Mouse (Mus musculus): ENCODE measurements around the gene Olfr243.
"Not testable (repeated sequence)": the region's sequence is repeated elsewhere in the genome, so short reads cannot be mapped to it uniquely, and the experiment has no call there.

Olfr243 gene

GRCm38 (mm10) chr7:103714371-103714770, at the start of gene Olfr243:
Gene Olfr243, plus strand, starts transcription at chr7:103714671.
- DNase-seq, result no peak

DNA sequence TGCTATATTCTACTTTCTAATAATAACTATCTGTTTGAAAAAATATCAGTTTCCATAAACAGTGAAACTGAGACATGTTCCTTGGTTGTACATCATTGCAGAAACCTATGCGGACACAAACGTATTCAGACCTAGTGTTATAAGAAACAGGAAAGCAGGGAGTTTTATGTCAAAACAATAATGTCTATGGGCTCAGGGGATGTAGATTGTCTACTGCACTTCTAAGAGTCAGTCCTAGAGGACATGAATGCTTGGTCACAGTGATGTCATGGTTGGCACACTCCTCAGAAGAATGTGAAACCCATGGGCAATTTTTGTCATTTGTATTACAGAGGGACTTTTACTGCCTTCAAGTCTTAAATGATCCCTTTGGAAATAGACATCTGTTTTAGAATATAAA, 43.4 kb upstream of the Olfr243 start, which contains the start of gene Olfr624:
Gene Olfr624, minus strand, starts transcription at position 101 of the 400 bp plus-strand sequence.
- DNase-seq, result no peak

- DNase-seq, result no peak
These were observed 32.1 kb upstream of the Olfr243 start, which contains the start of gene Olfr625-ps1 for GRCm38 (mm10) chr7:103682420-103682819. Gene Olfr625-ps1, plus strand, starts transcription at chr7:103682720.

- no peak for DNase-seq
These were observed 15.0 kb upstream of the Olfr243 start for GRCm38 (mm10) chr7:103699469-103699868.

GRCm38 (mm10) chr7:103712024-103712423, 2.4 kb upstream of the Olfr243 start:
- DNase-seq, result no peak

- DNase-seq, result not testable (repeated sequence)
These were observed 1.9 kb downstream of the Olfr243 start for GRCm38 (mm10) chr7:103716398-103716797.

DNA sequence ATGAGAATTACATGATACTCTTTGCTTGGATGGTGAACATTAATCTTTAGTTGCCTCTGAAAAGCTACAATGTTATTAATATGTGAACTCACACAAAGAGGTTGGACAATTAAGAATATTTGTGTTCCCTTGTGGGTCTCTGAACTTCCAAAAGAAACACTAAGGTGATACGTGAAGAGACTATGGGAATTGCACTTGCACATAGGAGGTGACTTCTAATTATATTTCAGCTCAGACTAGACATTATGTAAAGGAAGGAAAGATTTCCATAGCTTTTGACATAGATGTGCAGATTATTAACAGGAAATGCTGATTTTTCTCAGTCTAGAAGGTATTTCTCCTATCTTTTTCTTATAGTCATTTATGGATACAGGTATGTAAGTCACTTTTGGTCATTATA, 15.6 kb downstream of the Olfr243 start, which contains the start of gene Olfr628:
Gene Olfr628, plus strand, starts transcription at position 301 of the 400 bp plus-strand sequence.
- no peak for DNase-seq

GRCm38 (mm10) chr7:103744843-103745242, 30.4 kb downstream of the Olfr243 start, which contains the start of gene Olfr629:
Gene Olfr629, minus strand, starts transcription at chr7:103744943.
- no peak for DNase-seq

- no peak for DNase-seq
These were observed 42.8 kb downstream of the Olfr243 start, which contains the start of gene Olfr630 for GRCm38 (mm10) chr7:103757233-103757632. Gene Olfr630, minus strand, starts transcription at chr7:103757333.

DNA sequence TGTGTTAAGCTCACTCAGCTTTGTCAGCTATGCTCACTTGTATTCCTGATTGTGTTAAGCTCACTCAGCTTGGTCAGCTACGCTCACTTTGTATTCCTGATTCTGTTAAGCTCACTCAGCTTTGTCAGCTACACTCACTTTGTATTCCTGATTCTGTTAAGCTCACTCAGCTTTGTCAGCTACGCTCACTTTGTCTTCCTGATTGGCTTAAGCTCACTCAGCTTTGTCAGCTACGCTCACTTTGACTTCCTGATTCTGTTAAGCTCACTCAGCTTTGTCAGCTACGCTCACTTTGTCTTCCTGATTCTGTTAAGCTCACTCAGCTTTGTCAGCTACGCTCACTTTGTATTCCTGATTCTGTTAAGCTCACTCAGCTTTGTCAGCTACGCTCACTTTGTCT, 47.7 kb downstream of the Olfr243 start:
- not testable (repeated sequence) for DNase-seq

DNA sequence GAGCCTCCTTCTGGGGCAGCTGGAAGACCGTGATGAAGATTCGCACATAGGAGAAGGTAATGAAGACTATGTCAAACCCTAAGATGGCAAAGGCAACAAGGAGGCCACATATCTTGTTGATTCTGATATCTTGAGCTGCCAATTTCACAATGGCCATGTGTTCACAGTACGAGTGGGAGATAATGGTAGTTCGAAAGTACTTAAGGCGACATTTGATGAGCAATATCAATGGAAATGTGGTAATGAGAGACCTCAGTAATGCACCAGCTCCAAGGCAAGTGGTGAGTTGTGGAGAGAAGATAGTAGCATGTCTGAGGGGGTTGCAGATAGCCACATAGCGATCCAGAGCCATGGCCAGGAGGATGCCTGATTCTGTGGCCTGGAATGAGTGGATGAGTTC, 53.2 kb downstream of the Olfr243 start:
- DNase-seq, result not testable (repeated sequence)

All from lung, postnatal 14 days (tissue).